Mouse (Mus musculus) CH12.LX (cell line): Measurements from ENCODE around the gene Rgs7. TPM values are rescaled to one million over a fixed set of nuclear protein-coding genes. Genes with fewer than 3 reads are reported as not detected.

ENCODE experiments used
- DNase-seq: peaks from one replicate; pipeline ENCODE4 v3.0.0-alpha.2; 2013; ENCODE audit errors: extremely low read depth
- H3K27ac ChIP-seq: 2 replicates; pipeline ENCODE4 v1.5.1; 2012; ENCODE audit warnings: low read depth, mild to moderate bottlenecking, control low read depth, moderate library complexity; ENCODE audit not compliant: insufficient read depth
- H3K27me3 ChIP-seq: replicated peaks from 2 replicates; pipeline ENCODE3; 2012; ENCODE audit warnings: inconsistent platforms
- H3K36me3 ChIP-seq, 2 experiments: replicated peaks in 1 of 2; 2 replicates each; pipeline versions ENCODE3 to v1.6.1; 2012; ENCODE audit warnings: inconsistent platforms in 1 of 2, low read length in 1 of 2, mild to moderate bottlenecking in 1 of 2, mixed read lengths in 1 of 2, moderate library complexity in 1 of 2; ENCODE audit not compliant: control insufficient read depth in 1 of 2, insufficient read depth in 1 of 2
- H3K4me1 ChIP-seq, 2 experiments: 2 replicates each; pipeline ENCODE4 v1.6.1; 2012; ENCODE audit warnings: inconsistent platforms in 1 of 2, moderate library complexity in 1 of 2; ENCODE audit not compliant: insufficient read depth in 2 of 2, control insufficient read depth in 1 of 2
- H3K4me2 ChIP-seq: 2 replicates; pipeline ENCODE4 v1.6.1; 2012; ENCODE audit warnings: low read depth, mild to moderate bottlenecking, control low read depth; ENCODE audit not compliant: poor library complexity, insufficient read depth, severe bottlenecking
- H3K4me3 ChIP-seq, 3 experiments: fragments of 150-350 bp in 1 of 3; sonication (generic) in 1 of 3; replicated peaks in 1 of 3; 2 replicates each; pipeline versions ENCODE3 to v1.5.1; 2011 to 2012; ENCODE audit warnings: low read depth in 2 of 3, low read length in 2 of 3, mild to moderate bottlenecking in 2 of 3, moderate library complexity in 2 of 3, control low read depth in 1 of 3, improper control_type of control experiment in 1 of 3, inconsistent platforms in 1 of 3, mixed read lengths in 1 of 3; ENCODE audit not compliant: poor library complexity in 1 of 3
- H3K79me2 ChIP-seq: replicated peaks from 2 replicates; pipeline ENCODE4 v1.6.1; 2012; ENCODE audit warnings: mild to moderate bottlenecking, moderate library complexity; ENCODE audit not compliant: control insufficient read depth, poor library complexity, insufficient read depth, severe bottlenecking; ENCODE audit errors: extremely low read depth
- H3K9ac ChIP-seq: 2 replicates; pipeline ENCODE4 v1.6.1; 2012; ENCODE audit warnings: low read depth, mild to moderate bottlenecking, control low read depth, moderate library complexity; ENCODE audit not compliant: insufficient read depth
- H3K9me3 ChIP-seq: replicated peaks from 2 replicates; pipeline ENCODE3; 2012; ENCODE audit warnings: low read length, inconsistent platforms, mixed read lengths
- BHLHE40 ChIP-seq: IDR thresholded peaks from 2 replicates; pipeline ENCODE4 v1.6.1; 2011; ENCODE audit warnings: mild to moderate bottlenecking, low read depth, low read length, improper control_type of control experiment
- CHD1 ChIP-seq: IDR thresholded peaks from 2 replicates; pipeline ENCODE4 v1.6.1; 2012; ENCODE audit warnings: low read depth, low read length, improper control_type of control experiment, inconsistent platforms
- CHD2 ChIP-seq: IDR thresholded peaks from 2 replicates; pipeline ENCODE4 v1.6.1; 2011; ENCODE audit warnings: low read length, improper control_type of control experiment
- CTCF ChIP-seq, 2 experiments: IDR thresholded peaks in 1 of 2; conservative IDR thresholded peaks in 1 of 2; 2 replicates each; pipeline ENCODE4 v1.5.1; 2011 to 2012; ENCODE audit warnings: low read depth in 2 of 2, low read length in 2 of 2, improper control_type of control experiment in 1 of 2, inconsistent platforms in 1 of 2, mild to moderate bottlenecking in 1 of 2, moderate library complexity in 1 of 2
- ELF1 ChIP-seq: IDR thresholded peaks from 2 replicates; pipeline ENCODE4 v1.6.1; 2014; ENCODE audit warnings: low read depth, mild to moderate bottlenecking, inconsistent platforms, low read length, improper control_type of control experiment
- EP300 ChIP-seq: IDR thresholded peaks from 2 replicates; pipeline ENCODE4 v1.6.1; 2011; ENCODE audit warnings: low read length, improper control_type of control experiment
- ETS1 ChIP-seq: conservative IDR thresholded peaks from 2 replicates; pipeline ENCODE4 v1.6.1; 2012; ENCODE audit warnings: low read depth, mild to moderate bottlenecking, inconsistent platforms, low read length, improper control_type of control experiment, moderate library complexity
- GABPA ChIP-seq: IDR thresholded peaks from 2 replicates; pipeline ENCODE4 v1.6.1; 2012; ENCODE audit warnings: low read depth, low read length, improper control_type of control experiment, inconsistent platforms; ENCODE audit not compliant: insufficient replicate concordance
- HCFC1 ChIP-seq: IDR thresholded peaks from 2 replicates; pipeline ENCODE4 v1.6.1; 2012; ENCODE audit warnings: low read depth, mild to moderate bottlenecking, inconsistent platforms, low read length, improper control_type of control experiment
- IRF4 ChIP-seq: IDR thresholded peaks from 2 replicates; pipeline ENCODE4 v1.6.1; 2014; ENCODE audit warnings: low read depth, mild to moderate bottlenecking, inconsistent platforms, low read length, improper control_type of control experiment
- JUN ChIP-seq: IDR thresholded peaks from 2 replicates; pipeline ENCODE4 v1.6.1; 2011; ENCODE audit warnings: low read depth, mild to moderate bottlenecking, low read length, improper control_type of control experiment, moderate library complexity; ENCODE audit not compliant: insufficient read depth
- JUND ChIP-seq: conservative IDR thresholded peaks from 2 replicates; pipeline ENCODE4 v1.6.1; 2011; ENCODE audit warnings: low read depth, low read length, improper control_type of control experiment
- MAFK ChIP-seq: IDR thresholded peaks from 2 replicates; pipeline ENCODE4 v1.6.1; 2011; ENCODE audit warnings: low read length, improper control_type of control experiment; ENCODE audit not compliant: insufficient replicate concordance
- MAX ChIP-seq: IDR thresholded peaks from 2 replicates; pipeline ENCODE4 v1.6.1; 2011; ENCODE audit warnings: low read length, improper control_type of control experiment
- MAZ ChIP-seq: IDR thresholded peaks from 2 replicates; pipeline ENCODE4 v1.6.1; 2012; ENCODE audit warnings: low read depth, mild to moderate bottlenecking, inconsistent platforms, low read length, improper control_type of control experiment, moderate library complexity
- MEF2A ChIP-seq: IDR thresholded peaks from 2 replicates; pipeline ENCODE4 v1.6.1; 2014; ENCODE audit warnings: low read depth, mild to moderate bottlenecking, inconsistent platforms, low read length, improper control_type of control experiment, borderline replicate concordance
- MXI1 ChIP-seq: IDR thresholded peaks from 2 replicates; pipeline ENCODE4 v1.6.1; 2011; ENCODE audit warnings: mild to moderate bottlenecking, low read depth, low read length, improper control_type of control experiment
- MYC ChIP-seq: IDR thresholded peaks from 2 replicates; pipeline ENCODE4 v1.6.1; 2011; ENCODE audit warnings: low read depth, mild to moderate bottlenecking, improper control_type of control experiment, low read length
- PAX5 ChIP-seq: IDR thresholded peaks from 2 replicates; pipeline ENCODE4 v1.6.1; 2012; ENCODE audit warnings: low read length, inconsistent platforms, mixed read lengths
- POLR2A ChIP-seq: IDR thresholded peaks from 2 replicates; pipeline ENCODE4 v1.6.1; 2011; ENCODE audit warnings: low read depth, mild to moderate bottlenecking, improper control_type of control experiment, low read length
- RCOR1 ChIP-seq: conservative IDR thresholded peaks from 2 replicates; pipeline ENCODE4 v1.6.1; 2012; ENCODE audit warnings: low read depth, mild to moderate bottlenecking, inconsistent platforms, low read length, improper control_type of control experiment
- SIN3A ChIP-seq: IDR thresholded peaks from 2 replicates; pipeline ENCODE4 v1.6.1; 2012; ENCODE audit warnings: low read length, improper control_type of control experiment, inconsistent platforms
- SMC3 ChIP-seq: IDR thresholded peaks from 2 replicates; pipeline ENCODE4 v1.6.1; 2011; ENCODE audit warnings: low read depth, low read length, improper control_type of control experiment
- TCF12 ChIP-seq: IDR thresholded peaks from 2 replicates; pipeline ENCODE4 v1.6.1; 2014; ENCODE audit warnings: low read depth, mild to moderate bottlenecking, inconsistent platforms, low read length, improper control_type of control experiment
- UBTF ChIP-seq: IDR thresholded peaks from 2 replicates; pipeline ENCODE4 v1.6.1; 2012; ENCODE audit warnings: low read depth, mild to moderate bottlenecking, inconsistent platforms, low read length, improper control_type of control experiment, moderate library complexity
- USF1 ChIP-seq: IDR thresholded peaks from 2 replicates; pipeline ENCODE4 v1.6.1; 2014; ENCODE audit warnings: low read depth, mild to moderate bottlenecking, inconsistent platforms, low read length, improper control_type of control experiment
- ZC3H11A ChIP-seq: IDR thresholded peaks from 2 replicates; pipeline ENCODE4 v1.6.1; 2012; ENCODE audit warnings: low read depth, mild to moderate bottlenecking, inconsistent platforms, low read length, improper control_type of control experiment
- ZNF384 ChIP-seq: IDR thresholded peaks from 2 replicates; pipeline ENCODE4 v1.6.1; 2012; ENCODE audit warnings: low read depth, low read length, improper control_type of control experiment, inconsistent platforms
- dilution Hi-C: fragments of 300-500 bp; cut with MboI; formaldehyde crosslinking; loops from 2 replicates; pipeline ENCODE4 v1.14.3; 2020; ENCODE audit warnings: low sequenced_read_pairs; ENCODE audit not compliant: extremely low pct_unique_long_range_greater_than_20kb, extremely low pct_ligation_motif_present
- in situ Hi-C: fragments of 300-500 bp; cut with MboI; formaldehyde crosslinking; loops from 3 replicates; pipeline ENCODE4 v1.14.3; 2019; ENCODE audit warnings: low sequenced_read_pairs, low pct_ligation_motif_present, low pct_unique_long_range_greater_than_20kb, mixed read lengths
- polyA plus RNA-seq: library from polyadenylated mRNA; unstranded; fragments of >175 nt; gene quantifications from 2 replicates; pipeline ENCODE4 v1.2.1, GENCODE M21; 2012; ENCODE audit warnings: low read depth; ENCODE audit not compliant: insufficient read length
- total RNA-seq, 2 experiments: library from RNA; depleted of rRNA; stranded (reverse); fragments of 300-350 nt in 1 of 2; fragments of >200 nt in 1 of 2; gene quantifications; 2 replicates each; pipeline ENCODE4 v1.2.3; 2012 to 2014

Rgs7 gene
- total and polyA plus RNA-seq, 3 experiments = 0.04 to 0.30 (median 0.09) TPM

- TF ChIP-seq MAZ = no peak
- no peak for TF ChIP-seq GABPA
- TF ChIP-seq JUN = peak; percentile 56; the same call in 1 of the 2 replicates
- no peak for TF ChIP-seq ZC3H11A
- TF ChIP-seq MXI1 = no peak
- no peak for TF ChIP-seq CHD1
- no peak for TF ChIP-seq ELF1
- no peak for TF ChIP-seq SIN3A
- TF ChIP-seq JUND = 0 out of 2 replicates have a peak, but pooled peaks have one; percentile 41
- no peak for TF ChIP-seq POLR2A
- TF ChIP-seq MAX = no peak
- TF ChIP-seq USF1 = no peak
- no peak for TF ChIP-seq SMC3
- no peak for TF ChIP-seq MEF2A
- TF ChIP-seq UBTF = no peak
- TF ChIP-seq IRF4 = peak; percentile 72; the same call in 1 of the 2 replicates
- TF ChIP-seq HCFC1 = no peak
- no peak for TF ChIP-seq CHD2
Measured at GRCm38 (mm10) chr1:175219563-175219962, 272.7 kb downstream of the Rgs7 start (continued).

DNA sequence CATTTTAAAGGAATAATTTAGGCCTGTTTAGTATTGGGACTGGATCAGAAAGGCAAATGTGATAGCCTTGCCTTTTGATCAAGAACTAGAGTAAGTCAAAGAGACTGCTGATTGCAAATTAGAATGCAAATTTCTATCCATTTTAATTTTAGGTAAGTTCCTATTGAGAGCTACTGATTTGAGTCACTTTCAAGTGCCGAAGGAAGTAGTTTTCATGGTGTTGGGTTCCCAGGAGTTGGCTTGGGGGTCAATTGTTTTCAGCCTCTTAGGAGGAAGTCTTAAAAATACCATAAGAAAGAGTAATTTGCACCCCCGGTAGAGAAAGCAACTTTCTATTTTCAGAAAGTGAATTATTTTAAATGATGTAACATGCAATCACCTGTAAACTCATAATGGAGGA, 285.3 kb downstream of the Rgs7 start:
- peak; percentile 72 for DNase-seq
- Histone ChIP-seq H3K4me2 (peak overlapping the region; percentile 71), H3K9me3 (no peaks in the 10 kb centered on the region), H3K4me3 (no peak overlapping the region), H3K36me3 (no peaks in the 10 kb centered on the region), H3K27ac (peak overlapping the region; percentile 92; the same call in 1 of the 2 replicates), H3K9ac (no peak overlapping the region), H3K4me1 (peaks cover 23 to 44% of the 10 kb centered on the region in 2 experiments), H3K27me3 (no peaks in the 10 kb centered on the region), H3K79me2 (no peaks in the 10 kb centered on the region)
- in situ Hi-C loops (no loop called here), dilution Hi-C loops (no loop called here)
- TF ChIP-seq MAFK (0 out of 2 replicates have a peak, but pooled peaks have one; percentile 57), MAZ (peak; percentile 77; the same call in 1 of the 2 replicates), MYC (no peak), IRF4 (peak; percentile 97), EP300 (peak; percentile 93), UBTF (no peak), SIN3A (no peak), JUND (peak; percentile 97), JUN (peak; percentile 91), CTCF (conservative IDR thresholded peaks at IDR 0.05 in 1 of 2, IDR thresholded peaks at IDR 0.05 in 1 of 2; ENCODE audit: low read depth in 2 of 2, low read length in 2 of 2) (no peak), RCOR1 (0 out of 2 replicates have a peak, but pooled peaks have one; percentile 39), TCF12 (peak; percentile 73), CHD1 (no peak; the same call in 1 of the 2 replicates), USF1 (no peak), CHD2 (peak; percentile 51; the same call in 1 of the 2 replicates), PAX5 (no peak), ETS1 (peak; percentile 87), ELF1 (0 out of 2 replicates have a peak, but pooled peaks have one; percentile 26), GABPA (no peak), POLR2A (no peak), ZNF384 (no peak), MEF2A (peak; percentile 91), BHLHE40 (peak; percentile 72), SMC3 (no peak)
